Mouse (Mus musculus): ENCODE data around the gene Lars2.
"Not testable (repeated sequence)": the region's sequence is repeated elsewhere in the genome, so short reads cannot be mapped to it uniquely, and the experiment has no call there.

Lars2 gene

DNA sequence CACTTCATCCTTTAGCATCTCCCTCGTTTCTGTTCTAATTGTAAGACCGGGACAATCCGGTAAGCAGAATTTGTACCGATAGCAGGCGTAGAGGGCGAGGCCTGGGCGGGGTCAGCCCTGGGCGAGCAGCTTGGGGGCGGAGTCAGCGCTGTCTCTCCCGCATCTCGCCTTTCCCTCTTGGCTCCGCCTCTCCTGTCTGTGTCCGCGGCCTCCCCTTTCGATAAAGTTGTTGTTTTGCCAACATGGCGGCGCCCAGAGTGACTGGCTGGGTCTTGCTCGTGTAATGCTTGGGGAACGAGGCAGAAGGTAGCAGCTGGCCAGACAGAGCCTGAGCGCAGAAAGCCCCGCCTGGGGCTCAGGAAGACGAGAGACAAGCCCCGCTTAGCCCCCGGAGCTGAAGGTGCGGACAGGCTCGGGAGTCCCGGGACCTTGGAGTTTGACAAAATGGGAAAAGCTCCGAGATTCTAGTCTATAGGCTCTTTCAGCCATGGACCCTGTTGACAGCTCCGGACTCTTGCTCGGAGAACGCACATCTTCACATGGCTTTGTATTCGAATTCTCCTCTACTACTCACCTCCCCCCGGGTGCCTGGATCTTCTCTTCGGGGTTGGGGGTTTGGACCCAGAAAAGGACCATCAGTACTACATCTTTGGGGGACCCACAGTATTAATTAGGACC, at the start of gene Lars2:
TSS of gene Lars2 (plus strand) at position 220 of the 678 bp plus-strand sequence.
- in situ Hi-C loops (cut with MseI, MboI), result loop anchor here in 1 of 2 experiments (10.0 kb wide), 1 partner anchor 102 kb away; the partner anchor contains the start of gene Tmem158

DNA sequence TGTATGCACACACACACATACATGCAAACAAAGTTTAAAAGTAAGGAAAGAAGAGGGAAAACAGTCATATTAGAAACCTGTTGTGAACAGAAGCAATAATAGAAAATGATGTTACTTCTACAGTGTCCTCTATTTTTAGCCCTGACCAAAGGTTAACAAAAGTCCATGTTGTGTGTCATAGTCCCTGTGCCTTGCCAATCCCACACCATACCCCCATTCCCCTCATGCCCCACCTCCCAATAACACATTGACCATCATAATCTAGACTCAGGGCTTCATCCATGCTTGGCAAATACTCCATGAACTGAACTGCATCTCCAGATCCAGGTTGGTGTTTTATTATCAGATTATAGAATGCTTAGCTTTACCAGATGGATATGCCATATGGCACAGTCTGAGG, 40.6 kb upstream of the Lars2 start:
- in situ Hi-C loops (cut with MseI, MboI), result no loop called here

DNA sequence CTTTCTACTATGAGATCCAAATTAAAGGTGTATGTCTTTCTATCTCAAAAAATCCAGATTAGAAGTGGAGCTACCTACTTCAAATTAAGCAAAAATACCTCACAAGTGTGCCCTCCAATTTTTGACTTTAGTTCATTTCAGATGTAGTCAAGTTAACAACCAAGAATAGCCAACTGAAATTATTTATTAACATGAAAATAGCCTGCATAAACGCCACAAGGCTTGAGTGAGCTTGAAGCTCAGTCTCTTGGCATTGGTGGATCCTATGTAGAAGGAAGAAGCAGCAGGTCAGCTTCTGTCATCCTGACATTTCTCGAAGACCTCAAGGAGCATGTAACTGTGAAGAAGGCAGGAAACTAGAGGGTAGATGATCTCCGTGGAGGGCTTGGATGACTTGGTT, 38.4 kb upstream of the Lars2 start:
- in situ Hi-C loops (cut with MseI, MboI), result no loop called here

DNA sequence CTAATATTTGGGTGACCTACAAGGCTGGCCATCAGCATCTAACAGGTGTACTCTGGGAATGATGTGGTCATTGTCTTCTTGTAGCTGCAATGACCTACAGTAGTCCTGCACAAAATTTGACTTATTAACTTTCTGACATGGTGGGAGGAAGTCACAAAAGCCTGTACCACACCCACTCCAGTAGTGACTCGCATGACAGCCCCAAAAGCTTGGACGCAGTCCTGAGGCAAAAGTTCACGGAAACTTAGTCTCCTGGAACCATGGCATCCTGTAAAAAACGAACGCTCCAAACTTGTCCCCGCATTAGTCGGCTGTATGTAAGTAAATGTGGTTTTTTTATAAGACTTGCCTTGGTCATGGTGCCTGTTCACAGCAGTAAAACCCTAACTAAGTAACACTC, 36.9 kb upstream of the Lars2 start:
- in situ Hi-C loops (cut with MseI, MboI), result no loop called here

DNA sequence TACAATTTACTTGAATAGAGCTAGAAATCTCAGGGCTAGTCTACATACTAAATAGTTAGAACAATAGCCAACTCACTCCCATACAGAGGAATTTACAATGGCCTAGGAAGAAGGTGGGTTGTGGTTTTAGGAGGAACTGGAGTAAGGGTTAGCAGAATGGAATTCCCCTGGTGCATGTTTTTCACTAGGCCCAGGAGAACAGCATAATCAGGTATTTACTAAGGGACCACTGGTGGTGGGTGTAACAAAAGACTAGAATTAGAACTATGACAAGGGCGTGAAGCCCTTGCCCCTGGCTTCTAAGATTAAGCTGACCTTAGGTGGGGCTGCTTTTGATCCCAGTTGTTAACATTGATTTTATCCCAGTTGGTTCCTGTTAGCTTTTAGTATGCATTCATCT, 36.5 kb upstream of the Lars2 start:
- in situ Hi-C loops (cut with MseI, MboI), result not testable (repeated sequence)

DNA sequence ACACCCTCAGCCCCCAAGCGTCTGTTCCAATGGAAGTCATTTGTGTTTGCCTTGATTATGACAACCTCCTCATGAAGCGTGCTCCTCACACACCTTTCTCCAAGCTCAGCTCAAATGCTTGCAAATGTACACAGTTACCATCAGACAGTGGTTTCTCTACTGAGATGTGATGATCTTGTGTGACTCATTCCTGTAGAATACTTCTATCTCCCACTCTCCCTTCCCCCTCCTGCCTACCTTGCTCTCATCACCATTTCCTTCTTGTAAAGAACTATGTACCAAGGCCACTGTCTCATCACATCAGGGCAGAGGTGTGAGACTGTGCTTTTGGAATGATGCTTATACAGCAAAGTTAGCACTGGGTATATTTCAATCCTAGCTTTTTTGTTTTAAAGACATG, 33.2 kb upstream of the Lars2 start:
- in situ Hi-C loops (cut with MseI, MboI), result no loop called here

DNA sequence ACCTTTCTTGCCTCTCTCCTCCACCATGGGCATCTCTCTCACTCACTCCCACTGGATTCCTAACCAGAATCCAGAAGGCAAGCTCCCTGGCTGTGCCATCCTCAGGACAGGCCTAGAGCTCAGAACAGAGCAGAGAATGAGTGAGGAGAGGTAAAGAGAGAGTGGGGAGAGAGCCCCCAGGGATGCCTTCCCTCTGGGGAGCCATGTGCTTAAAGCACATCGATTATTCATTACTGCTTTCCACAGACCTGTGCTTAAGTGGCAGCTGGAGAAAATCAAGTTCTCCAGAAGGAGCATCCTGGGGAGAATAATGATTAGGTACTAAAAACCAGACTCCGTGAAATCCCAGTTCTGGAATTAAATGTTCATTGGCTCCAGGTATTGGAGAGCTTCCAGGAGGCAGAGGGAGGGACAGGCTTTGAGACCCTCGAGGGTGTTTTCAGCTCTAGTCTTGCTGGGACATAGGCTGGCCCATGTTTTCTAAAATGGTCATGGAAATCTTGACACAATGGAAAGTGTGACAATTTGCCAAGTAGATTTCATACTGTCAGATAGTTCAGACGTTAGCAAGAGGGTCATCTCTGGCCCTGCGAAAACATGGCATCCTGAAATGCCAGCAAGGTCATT, 31.6 kb upstream of the Lars2 start:
- in situ Hi-C loops (cut with MseI, MboI), result no loop called here

DNA sequence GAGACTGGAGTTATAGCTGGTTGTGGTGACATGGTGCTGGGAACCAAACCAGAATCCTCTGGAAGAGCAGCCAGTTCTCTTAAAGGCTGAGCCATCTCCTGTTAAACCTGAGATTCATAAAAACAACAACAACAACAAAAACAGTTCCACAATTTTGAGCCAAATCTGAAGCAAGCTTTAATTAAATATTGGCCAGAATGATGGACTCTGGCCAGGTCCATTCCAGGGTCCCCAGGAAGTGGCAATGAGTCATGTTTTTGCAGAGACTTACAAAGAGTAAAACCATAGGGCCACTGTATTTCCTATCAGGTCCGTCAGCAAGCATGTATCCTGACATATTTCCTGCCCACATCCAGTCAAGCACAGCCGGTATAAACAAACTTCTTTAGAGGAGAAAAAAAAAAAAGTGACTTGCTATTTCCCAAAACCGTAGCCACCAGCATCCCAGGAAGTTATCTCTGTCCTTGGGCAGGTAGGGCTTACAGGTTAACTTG, 27.0 kb upstream of the Lars2 start:
- in situ Hi-C loops (cut with MseI, MboI), result no loop called here

DNA sequence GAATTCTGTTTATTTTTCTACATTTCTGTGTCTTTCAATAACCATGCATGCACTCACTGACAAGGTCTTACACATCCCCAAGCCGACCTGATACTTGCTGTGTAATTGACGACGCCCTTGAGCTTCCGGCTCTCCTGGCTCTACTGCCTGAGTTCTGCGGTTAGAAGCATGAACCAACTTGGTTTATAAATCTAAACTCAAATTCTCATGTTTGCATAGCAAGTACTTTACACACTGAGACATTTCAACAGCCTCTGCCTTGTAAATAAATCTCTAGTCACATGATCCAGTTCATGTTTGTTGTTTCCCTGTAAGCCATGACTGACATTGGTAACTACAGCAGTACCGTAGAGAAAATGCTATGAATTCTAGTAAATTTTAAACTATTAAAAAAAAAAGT, 25.5 kb upstream of the Lars2 start:
- in situ Hi-C loops (cut with MseI, MboI), result no loop called here

DNA sequence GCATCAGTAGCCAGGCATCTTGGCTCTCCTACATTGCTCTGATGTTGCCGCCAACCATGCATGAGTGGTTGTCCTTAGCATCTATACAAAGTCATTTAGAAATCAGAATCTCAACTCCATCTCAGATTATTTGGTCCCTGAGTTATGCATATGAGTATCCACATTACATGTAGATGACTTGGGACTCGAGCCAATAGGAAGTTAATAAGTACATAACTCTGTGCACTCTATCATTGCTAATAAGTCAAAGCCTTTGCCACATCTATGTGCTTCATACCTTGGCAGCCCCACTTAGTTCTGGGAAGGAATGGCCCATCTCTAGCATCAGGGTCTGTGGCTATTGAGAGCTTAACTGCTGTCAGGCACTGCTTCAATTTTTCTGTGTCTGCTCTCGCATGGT, 23.7 kb upstream of the Lars2 start:
- in situ Hi-C loops (cut with MseI, MboI), result no loop called here

DNA sequence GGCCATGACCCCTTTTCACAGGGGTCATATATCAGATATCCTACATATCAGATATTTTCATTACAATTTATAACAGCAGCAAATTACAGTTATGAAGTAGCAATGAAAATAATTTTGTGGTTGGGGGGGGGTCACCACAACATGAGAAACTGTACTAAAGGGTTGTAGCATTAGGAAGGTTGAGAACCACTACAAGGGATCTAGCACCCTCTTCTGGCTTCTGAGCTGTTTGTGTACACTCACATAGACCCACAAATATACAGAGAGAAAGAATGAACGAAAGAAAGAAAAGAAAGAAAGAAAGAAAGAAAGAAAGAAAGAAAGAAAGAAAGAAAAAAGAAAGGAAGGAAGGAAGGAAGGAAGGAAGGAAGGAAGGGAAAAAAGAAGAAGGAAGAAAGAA, 17.4 kb upstream of the Lars2 start:
- in situ Hi-C loops (cut with MseI, MboI), result not testable (repeated sequence)

DNA sequence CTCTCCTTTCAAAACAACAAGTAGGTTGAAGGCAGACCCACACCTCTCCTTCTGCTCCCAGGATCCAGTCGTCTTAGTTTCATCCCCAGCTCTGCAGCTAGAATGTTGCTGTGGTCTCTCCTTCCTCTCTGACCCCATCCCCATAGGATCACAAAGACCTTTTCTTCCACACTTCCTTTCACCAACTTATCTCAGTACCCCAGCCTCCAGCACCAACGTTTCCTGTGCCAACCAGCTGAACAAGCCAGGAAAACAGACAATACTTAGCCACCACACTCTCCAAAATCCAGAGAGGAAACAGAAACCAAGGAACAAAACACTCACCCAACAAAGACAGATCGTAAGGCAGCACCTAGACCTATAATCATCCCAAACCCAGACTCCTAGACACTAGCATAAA, 6.7 kb upstream of the Lars2 start:
- in situ Hi-C loops (cut with MseI, MboI), result loop anchor here in 1 of 2 experiments (10.0 kb wide), 1 partner anchor 95 kb away; the partner anchor contains the start of gene Tmem158

DNA sequence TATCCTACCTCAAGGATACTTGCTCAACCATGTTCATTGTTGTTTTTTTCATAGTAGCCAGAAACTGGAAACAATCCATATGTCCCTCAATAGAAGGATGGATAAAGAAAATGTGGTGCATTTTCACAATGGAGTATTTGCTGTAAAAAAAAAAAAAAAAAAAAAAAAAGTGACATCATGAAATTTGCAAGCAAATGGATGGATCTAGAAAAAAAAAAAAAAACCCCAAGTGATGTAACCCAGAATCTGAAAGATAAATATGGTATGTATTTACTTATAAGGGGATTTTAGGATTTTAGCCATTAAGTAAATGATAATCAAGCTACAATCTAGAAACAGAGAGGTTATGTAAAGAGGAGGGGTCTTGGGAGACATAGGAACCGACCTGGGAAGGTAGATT, 1.4 kb upstream of the Lars2 start:
- in situ Hi-C loops (cut with MseI, MboI), result loop anchor here in 1 of 2 experiments (10.0 kb wide), 1 partner anchor 101 kb away; the partner anchor contains the start of gene Tmem158

DNA sequence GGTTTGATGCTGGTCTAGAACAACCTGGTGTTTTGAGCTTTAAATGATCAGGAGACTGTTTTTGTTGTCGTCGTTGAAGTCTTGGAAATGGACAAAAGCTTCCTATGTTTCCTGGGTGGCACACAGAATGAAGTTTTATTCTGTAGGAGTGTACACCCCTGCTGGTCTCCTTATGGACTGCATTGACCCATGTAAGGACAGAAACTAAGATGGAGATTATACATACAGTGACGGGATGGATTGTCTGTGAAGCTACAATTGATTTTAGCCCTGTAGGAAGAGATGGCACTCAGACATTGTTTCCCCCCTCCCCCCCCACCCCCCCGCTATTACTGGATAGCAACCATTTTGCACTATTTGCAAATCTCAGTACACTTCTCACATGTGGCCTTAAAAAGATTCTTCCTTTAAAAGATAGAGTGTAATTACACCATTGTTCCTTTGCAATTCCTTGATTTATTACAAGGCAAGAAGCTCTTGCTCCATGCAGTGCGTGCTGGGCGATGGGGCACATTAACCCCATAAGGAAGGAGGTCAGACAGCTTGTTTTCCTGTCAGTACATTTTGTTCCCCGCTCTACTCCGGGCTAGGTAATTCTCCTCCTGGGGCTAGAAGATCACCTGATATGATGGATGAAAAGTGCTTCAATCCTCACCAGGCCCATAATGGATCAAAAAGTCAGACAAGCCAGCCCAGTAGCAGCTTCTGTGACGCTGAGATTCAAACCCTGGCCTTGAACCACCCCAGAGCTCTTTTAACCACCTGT, 602 bp upstream of the Lars2 start:
- in situ Hi-C loops (cut with MseI, MboI), result loop anchor here in 1 of 2 experiments (10.0 kb wide), 1 partner anchor 101 kb away; the partner anchor contains the start of gene Tmem158

DNA sequence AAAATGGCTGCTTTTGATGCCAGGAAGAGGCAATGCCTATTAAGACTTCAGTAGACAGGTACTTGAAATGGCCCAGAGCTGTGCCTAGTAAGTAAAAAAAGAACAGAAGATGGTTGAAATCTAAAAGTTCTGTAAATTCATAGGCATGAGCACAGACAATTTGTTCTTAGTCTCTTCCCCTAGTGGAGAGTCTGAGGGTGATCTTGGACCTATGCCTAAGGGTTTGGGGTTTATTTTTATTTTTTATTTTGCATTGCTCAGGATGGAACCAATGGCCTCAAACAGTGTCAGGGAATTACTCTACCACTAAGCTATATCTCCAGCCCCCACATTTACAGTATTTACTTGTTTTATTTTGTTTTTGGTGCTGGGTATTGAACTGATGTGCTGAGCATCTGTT, 909 bp downstream of the Lars2 start:
- in situ Hi-C loops (cut with MseI, MboI), result loop anchor here in 1 of 2 experiments (10.0 kb wide), 1 partner anchor 103 kb away; the partner anchor contains the start of gene Tmem158

DNA sequence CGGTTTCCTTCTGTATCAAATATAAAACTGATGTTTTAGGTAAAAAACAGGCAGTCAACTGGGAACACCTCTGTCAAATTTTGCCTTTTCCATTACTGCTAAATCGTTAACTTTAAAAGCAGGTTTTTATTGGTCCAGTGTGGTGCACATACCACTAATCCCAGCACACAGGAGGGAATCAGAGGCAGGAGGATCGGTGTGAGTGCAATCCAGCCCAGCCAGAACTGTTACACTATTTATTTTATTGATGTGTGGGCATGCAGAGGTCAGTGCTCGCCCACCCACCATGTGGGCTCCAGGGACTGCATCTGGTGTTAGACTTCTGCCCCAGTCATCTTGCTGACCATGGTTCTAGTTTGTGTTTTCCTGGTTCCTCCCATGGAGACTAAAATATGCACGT, 15.7 kb downstream of the Lars2 start:
- in situ Hi-C loops (cut with MseI, MboI), result no loop called here

DNA sequence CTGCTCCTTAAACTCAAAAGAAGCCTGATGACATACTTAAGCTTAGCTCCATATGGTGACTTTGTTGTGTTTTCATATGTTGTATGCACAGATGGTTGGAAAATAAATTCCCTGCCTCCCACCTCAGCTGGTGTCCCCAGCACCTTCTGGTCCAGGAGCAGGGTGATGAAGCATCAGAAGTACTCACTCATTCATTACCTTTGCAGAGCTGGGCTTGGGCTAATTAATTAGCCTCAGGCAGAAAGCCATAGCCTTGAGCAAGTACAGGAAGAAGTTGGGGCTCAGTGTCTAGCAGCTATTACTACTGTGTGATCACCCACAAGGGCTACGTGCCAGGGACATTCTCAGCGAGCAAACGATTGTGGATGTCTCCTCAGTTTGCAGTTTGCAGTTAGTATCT, 18.0 kb downstream of the Lars2 start:
- in situ Hi-C loops (cut with MseI, MboI), result no loop called here

DNA sequence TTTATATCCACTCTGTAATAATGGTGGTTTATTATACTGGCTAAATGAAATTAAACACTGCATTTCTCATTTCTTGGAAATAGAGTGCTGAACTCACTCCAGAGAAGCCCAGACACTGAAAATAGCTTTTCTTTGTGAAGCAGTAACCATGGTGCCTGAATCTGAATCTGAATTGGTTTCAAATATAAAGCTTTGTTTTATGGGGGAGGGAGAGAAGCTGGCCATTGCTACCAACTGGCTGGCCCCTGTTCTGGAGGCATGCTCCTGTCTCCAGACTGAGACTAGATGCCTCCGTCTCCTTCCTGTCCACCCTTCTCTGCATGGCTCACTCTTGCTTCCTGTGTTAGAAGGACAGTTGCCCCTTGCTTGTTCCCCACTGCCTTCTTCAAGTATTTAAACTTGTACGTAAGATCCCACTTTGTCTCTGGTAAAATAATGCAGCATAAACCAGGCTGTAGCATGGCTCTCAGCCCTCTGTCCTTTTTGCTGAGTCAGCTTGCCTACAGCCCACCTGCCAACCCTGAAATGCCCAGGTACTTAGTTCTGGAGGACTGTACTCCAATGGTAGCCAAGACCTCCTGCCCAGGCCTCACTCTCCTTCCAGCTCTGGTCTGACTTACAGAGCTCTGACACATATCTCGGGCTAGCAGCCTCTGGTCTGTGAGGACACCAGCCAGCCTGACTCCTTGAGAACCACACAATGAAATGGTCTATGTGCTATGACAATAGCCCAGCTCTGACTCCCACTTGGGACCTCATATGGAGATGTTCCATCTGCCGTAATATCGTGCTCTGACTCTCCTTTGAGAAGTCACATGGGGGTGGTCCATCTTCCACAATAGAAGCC, 18.8 kb downstream of the Lars2 start:
- in situ Hi-C loops (cut with MseI, MboI), result no loop called here

DNA sequence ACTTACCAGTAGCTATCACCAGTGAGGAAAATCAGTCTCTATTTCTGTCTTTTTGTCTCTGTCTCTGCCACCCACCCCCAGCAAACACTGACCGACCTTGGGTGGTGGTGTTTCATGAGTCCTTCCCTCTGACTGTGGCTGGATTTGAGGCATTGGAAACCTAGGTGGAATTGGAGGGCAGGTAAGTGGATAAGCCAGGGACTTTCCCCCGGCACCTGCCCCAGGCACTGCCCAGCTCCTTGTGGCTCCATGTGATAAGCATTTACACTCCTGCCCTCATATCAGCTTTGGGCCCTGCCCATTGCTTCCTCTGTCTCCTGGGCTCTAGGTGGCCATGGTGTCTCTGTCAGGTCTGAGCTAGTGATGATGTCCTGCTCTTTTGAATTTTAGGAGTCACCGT, 19.6 kb downstream of the Lars2 start:
- in situ Hi-C loops (cut with MseI, MboI), result no loop called here

DNA sequence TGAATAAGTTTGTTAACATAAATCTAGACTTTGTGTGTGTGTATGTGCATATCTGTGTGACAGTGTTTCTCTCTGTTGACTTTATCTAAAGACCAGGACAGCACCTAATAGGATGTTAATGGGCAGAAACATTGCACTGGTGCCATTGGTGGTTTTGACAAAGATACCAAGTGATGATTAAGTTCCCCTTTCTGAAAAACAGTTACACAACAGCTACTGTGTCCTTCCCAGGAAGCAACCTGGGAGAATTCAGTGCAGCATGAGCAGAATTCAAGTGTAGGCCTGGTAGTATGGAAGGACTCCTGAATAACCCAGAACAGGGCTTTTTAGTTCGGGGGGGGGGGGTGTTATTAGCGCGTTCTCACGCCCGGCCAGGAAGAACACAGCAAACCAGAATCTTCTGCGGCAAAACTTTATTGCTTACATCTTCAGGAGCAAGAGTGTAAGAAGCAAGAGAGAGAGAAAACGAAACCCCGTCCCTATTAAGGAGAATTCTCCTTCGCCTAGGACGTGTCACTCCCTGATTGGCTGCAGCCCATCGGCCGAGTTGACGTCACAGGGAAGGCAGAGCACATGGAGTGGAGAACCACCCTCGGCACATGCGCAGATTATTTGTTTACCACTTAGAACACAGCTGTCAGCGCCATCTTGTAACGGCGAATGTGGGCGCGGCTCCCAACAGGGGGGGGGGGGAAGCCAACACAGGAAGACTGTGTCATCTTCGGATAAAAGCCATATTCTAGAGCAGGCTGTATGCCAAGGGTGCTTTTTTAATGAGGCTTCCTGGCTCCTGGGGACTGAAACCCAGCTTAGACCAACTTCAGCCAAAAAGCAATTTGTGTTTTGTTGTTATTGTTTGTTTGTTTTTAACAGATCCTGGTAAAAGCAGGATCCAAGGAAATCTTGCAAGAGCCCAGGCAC, 21.6 kb downstream of the Lars2 start:
- in situ Hi-C loops (cut with MseI, MboI), result not testable (repeated sequence)

All from mouse trophoblast stem cell (cell line).